Mouse (Mus musculus): ENCODE data around the gene Ccnb2. TPM values are rescaled to one million over a fixed set of nuclear protein-coding genes. Genes with fewer than 3 reads are reported as not detected.

The Ccnb2 gene
- polyA plus RNA-seq, 1 experiment from 2014 or later: 190 TPM

DNA sequence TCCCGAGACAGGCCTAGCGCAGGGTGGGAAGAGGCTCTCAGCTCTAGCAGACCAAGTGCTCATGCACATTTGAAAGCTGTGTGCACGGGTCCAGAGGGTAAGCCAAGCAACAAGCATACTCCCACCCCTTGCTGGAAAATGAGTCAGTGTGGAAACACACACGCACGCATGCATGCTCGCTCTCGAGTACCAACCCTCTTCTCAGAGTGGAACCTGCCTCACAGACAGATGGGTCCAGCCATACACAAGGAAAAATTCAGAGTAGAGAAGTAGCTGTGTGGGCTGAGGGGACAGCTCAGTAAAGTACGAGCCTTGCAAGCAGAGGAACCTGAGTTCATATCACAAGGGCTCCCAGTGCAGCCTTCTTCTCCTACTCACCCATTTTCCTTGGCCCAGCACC is 11.6 kb downstream of the Ccnb2 start:
- H3K4me2 ChIP-seq (ENCODE audit: low read depth): no peak overlapping the region
- no peak overlapping the region for H3K9ac ChIP-seq (ENCODE audit: low read length)
- H3K36me3 ChIP-seq (ENCODE audit: control insufficient read depth, insufficient read depth, low read length): peaks cover 28% of the 10 kb centered on the region
- no peak overlapping the region for H3K4me3 ChIP-seq (ENCODE audit: low read depth, low read length)
- no peaks in the 10 kb centered on the region for H3K9me3 ChIP-seq (ENCODE audit: control insufficient read depth, low read length)
- H3K4me1 ChIP-seq (ENCODE audit: control insufficient read depth, insufficient read depth, low read length): no peaks in the 10 kb centered on the region
- WGBS: 94% methylated on average over 8 of the region's 8 CpGs
- no peaks in the 10 kb centered on the region for H3K27me3 ChIP-seq (ENCODE audit: control insufficient read depth, insufficient read depth, low read length)
- ATAC-seq (ENCODE audit: insufficient read depth, low FRiP score, low TSS enrichment) (no peak), DNase-seq (ENCODE audit: low spot score) (no peak)
- no peak overlapping the region for H3K27ac ChIP-seq (ENCODE audit: low read depth, low read length)

DNA sequence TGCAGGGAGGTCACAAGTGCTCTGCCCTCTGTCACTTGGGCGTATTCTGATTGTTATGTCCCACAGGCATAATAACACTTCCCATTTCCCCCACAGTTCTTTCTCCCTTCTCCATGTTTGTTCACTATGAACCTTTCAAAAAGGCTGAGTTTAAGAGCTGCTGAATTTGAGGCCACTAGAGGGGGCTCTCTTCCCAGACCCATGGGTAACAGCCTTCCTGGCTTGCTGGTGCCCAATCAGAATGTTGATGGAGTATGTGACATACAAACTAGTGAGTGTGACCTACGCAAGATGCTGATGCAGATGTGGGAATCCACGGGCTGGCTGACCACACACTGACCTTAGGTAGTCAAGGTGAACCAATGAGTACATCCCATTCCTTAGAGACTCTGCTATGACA is 12.6 kb downstream of the Ccnb2 start:
- H3K9me3 ChIP-seq (ENCODE audit: control insufficient read depth, low read length): no peaks in the 10 kb centered on the region
- peaks cover 25% of the 10 kb centered on the region for H3K36me3 ChIP-seq (ENCODE audit: control insufficient read depth, insufficient read depth, low read length)
- no peaks in the 10 kb centered on the region for H3K27me3 ChIP-seq (ENCODE audit: control insufficient read depth, insufficient read depth, low read length)
- no peak for DNase-seq (ENCODE audit: low spot score)
- no peaks in the 10 kb centered on the region for H3K4me1 ChIP-seq (ENCODE audit: control insufficient read depth, insufficient read depth, low read length)
- H3K4me2 ChIP-seq (ENCODE audit: low read depth): no peak overlapping the region
- 95% methylated on average over 3 of the region's 3 CpGs for WGBS
- H3K27ac ChIP-seq (ENCODE audit: low read depth, low read length): no peak overlapping the region
- no peak overlapping the region for H3K9ac ChIP-seq (ENCODE audit: low read length)
- no peak overlapping the region for H3K4me3 ChIP-seq (ENCODE audit: low read depth, low read length)
- ATAC-seq (ENCODE audit: insufficient read depth, low FRiP score, low TSS enrichment): no peak

DNA sequence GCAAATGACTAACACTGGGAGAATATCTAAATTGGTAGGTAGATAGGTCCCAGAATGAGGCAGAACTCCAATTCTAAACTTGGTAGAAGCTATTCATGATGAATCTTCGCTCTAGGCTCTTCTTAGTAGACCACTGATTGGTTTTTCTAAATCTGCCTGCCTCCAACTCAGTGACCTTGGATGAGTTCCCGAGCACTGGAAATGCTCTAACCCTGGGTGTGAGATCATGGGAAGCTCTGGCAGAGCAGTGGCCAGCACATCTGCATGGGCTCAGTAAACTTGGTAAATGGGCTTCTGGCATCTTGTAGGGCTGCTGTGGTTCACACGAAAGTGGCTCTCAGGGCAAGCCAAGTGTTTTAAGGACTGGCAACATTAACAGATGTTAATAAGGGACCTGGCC is 14.8 kb downstream of the Ccnb2 start:
- no peaks in the 10 kb centered on the region for H3K4me1 ChIP-seq (ENCODE audit: control insufficient read depth, insufficient read depth, low read length)
- no peaks in the 10 kb centered on the region for H3K27me3 ChIP-seq (ENCODE audit: control insufficient read depth, insufficient read depth, low read length)
- DNase-seq (ENCODE audit: low spot score) (no peak), ATAC-seq (ENCODE audit: insufficient read depth, low FRiP score, low TSS enrichment) (no peak)
- no peak overlapping the region for H3K9ac ChIP-seq (ENCODE audit: low read length)
- 97% methylated on average over 3 of the region's 3 CpGs for WGBS
- H3K4me3 ChIP-seq (ENCODE audit: low read depth, low read length): no peak overlapping the region
- H3K36me3 ChIP-seq (ENCODE audit: control insufficient read depth, insufficient read depth, low read length): peaks cover 19% of the 10 kb centered on the region
- no peaks in the 10 kb centered on the region for H3K9me3 ChIP-seq (ENCODE audit: control insufficient read depth, low read length)
- no peak overlapping the region for H3K4me2 ChIP-seq (ENCODE audit: low read depth)
- H3K27ac ChIP-seq (ENCODE audit: low read depth, low read length): no peak overlapping the region

DNA sequence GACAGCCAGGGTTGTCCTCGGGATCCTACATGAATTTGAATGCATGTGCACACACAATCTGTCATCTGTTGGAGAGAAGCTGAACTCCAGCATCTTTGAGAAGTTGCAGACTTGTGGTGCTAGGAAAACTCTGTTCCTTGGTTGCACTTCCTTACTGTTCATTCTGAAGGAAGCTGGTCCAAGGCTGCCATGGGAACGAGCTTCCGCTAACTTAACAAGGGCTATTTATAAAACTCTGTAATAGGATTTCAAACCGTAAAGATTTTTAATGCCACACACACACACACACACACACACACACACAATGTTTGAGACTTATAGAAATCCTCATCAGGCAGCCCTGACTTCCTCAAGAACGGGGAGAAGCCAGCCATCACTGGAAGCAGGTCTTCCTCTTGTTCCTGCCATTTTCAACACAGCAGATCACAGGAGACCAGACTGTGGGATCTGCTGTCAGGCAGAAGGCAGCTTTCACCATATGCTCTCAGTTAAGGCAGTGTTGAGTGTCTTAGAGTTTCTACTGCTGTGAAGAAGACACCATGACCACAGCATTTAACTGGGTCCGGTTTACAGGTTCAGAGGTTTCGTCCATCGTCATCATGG is 19.3 kb downstream of the Ccnb2 start:
- Histone ChIP-seq H3K27me3 (ENCODE audit: control insufficient read depth, insufficient read depth, low read length) (no peaks in the 10 kb centered on the region), H3K9ac (ENCODE audit: low read length) (no peak overlapping the region), H3K36me3 (ENCODE audit: control insufficient read depth, insufficient read depth, low read length) (no peaks in the 10 kb centered on the region; the same call in 1 of the 2 replicates), H3K4me1 (ENCODE audit: control insufficient read depth, insufficient read depth, low read length) (no peaks in the 10 kb centered on the region), H3K27ac (ENCODE audit: low read depth, low read length) (no peak overlapping the region), H3K4me3 (ENCODE audit: low read depth, low read length) (no peak overlapping the region), H3K9me3 (ENCODE audit: control insufficient read depth, low read length) (no peaks in the 10 kb centered on the region), H3K4me2 (ENCODE audit: low read depth) (no peak overlapping the region)
- DNase-seq (ENCODE audit: low spot score): no peak
- 94% methylated on average over 8 of the region's 8 CpGs for WGBS
- no peak for ATAC-seq (ENCODE audit: insufficient read depth, low FRiP score, low TSS enrichment)

DNA sequence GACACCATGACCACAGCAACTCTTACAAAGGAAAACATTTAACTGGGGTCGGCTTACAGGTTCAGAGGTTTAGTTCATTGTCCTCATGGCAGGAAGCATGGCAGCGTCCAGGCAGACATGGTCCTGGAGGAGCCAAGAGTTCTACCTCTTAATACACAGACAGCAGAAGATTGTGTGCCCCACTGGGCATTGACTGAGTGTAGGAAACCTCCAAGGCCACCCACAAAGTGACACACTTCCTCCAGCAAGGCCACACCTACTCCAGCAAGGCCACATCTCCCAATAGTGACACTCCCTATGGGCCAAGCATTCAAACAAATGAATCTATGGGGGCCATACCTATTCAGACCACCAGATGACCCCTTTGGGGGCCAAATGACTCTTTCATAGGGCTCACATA is 25.3 kb downstream of the Ccnb2 start:
- DNase-seq (ENCODE audit: low spot score): no peak
- H3K9me3 ChIP-seq (ENCODE audit: control insufficient read depth, low read length): no peaks in the 10 kb centered on the region
- no peak overlapping the region for H3K27ac ChIP-seq (ENCODE audit: low read depth, low read length)
- H3K9ac ChIP-seq (ENCODE audit: low read length): no peak overlapping the region
- H3K4me3 ChIP-seq (ENCODE audit: low read depth, low read length): no peak overlapping the region
- WGBS: 87% methylated on average over 2 of the region's 2 CpGs
- ATAC-seq (ENCODE audit: insufficient read depth, low FRiP score, low TSS enrichment): no peak
- no peaks in the 10 kb centered on the region for H3K27me3 ChIP-seq (ENCODE audit: control insufficient read depth, insufficient read depth, low read length)
- H3K4me1 ChIP-seq (ENCODE audit: control insufficient read depth, insufficient read depth, low read length): no peaks in the 10 kb centered on the region
- no peak overlapping the region for H3K4me2 ChIP-seq (ENCODE audit: low read depth)
- H3K36me3 ChIP-seq (ENCODE audit: control insufficient read depth, insufficient read depth, low read length): peaks cover 2% of the 10 kb centered on the region; the same call in 1 of the 2 replicates

DNA sequence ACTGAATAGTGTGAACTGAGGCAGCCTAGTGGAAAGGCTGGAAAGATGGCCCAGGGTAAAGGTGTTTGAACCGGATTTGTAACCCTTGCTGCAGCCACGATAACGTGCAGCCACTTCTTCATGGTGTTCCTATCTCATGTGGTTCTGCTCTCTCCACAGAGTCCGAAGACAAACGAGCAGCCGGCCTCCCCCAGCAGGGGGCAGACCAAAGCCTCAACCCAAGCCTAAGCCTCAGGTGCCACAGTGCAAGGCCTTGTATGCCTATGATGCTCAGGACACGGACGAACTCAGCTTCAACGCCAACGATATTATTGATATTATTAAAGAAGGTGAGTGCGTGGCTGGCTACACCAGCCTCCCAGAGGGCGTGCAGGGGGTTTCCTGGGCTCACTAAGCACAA is 25.7 kb downstream of the Ccnb2 start:
- no peak for DNase-seq (ENCODE audit: low spot score)
- no peak overlapping the region for H3K27ac ChIP-seq (ENCODE audit: low read depth, low read length)
- H3K4me3 ChIP-seq (ENCODE audit: low read depth, low read length): no peak overlapping the region
- no peaks in the 10 kb centered on the region for H3K4me1 ChIP-seq (ENCODE audit: control insufficient read depth, insufficient read depth, low read length)
- no peaks in the 10 kb centered on the region for H3K9me3 ChIP-seq (ENCODE audit: control insufficient read depth, low read length)
- H3K36me3 ChIP-seq (ENCODE audit: control insufficient read depth, insufficient read depth, low read length): peaks cover 2% of the 10 kb centered on the region; the same call in 1 of the 2 replicates
- WGBS: 89% methylated on average over 12 of the region's 12 CpGs
- H3K4me2 ChIP-seq (ENCODE audit: low read depth): no peak overlapping the region
- ATAC-seq (ENCODE audit: insufficient read depth, low FRiP score, low TSS enrichment): no peak
- H3K9ac ChIP-seq (ENCODE audit: low read length): no peak overlapping the region
- H3K27me3 ChIP-seq (ENCODE audit: control insufficient read depth, insufficient read depth, low read length): no peaks in the 10 kb centered on the region

DNA sequence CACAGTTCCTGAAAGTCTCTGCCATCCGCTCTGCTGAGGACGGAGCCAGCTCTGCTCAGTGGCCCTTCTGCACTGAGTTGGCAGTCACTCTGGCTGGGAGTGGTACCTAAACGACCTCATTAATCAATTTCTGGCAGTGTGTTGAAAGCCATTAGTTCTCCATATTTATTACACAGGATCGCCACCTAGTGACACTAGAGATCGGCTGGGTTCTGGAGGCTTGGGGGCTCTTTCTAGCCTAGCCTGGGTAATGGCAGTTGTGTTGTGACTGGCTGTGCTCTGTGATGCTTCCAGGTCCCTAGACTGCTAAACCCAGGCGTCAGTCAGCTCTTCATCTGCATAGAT is 28.8 kb downstream of the Ccnb2 start:
- H3K9me3 ChIP-seq (ENCODE audit: control insufficient read depth, low read length): no peaks in the 10 kb centered on the region
- H3K27ac ChIP-seq (ENCODE audit: low read depth, low read length): no peak overlapping the region
- no peaks in the 10 kb centered on the region for H3K4me1 ChIP-seq (ENCODE audit: control insufficient read depth, insufficient read depth, low read length)
- DNase-seq (ENCODE audit: low spot score) (peak; percentile 59), ATAC-seq (ENCODE audit: insufficient read depth, low FRiP score, low TSS enrichment) (no peak)
- 0 out of 2 replicates have a peak, but pooled peaks cover 2% of the 10 kb centered on the region for H3K36me3 ChIP-seq (ENCODE audit: control insufficient read depth, insufficient read depth, low read length)
- H3K4me2 ChIP-seq (ENCODE audit: low read depth): no peak overlapping the region
- WGBS: 20% methylated on average over 6 of the region's 6 CpGs
- no peak overlapping the region for H3K9ac ChIP-seq (ENCODE audit: low read length)
- H3K4me3 ChIP-seq (ENCODE audit: low read depth, low read length): no peak overlapping the region
- no peaks in the 10 kb centered on the region for H3K27me3 ChIP-seq (ENCODE audit: control insufficient read depth, insufficient read depth, low read length)

DNA sequence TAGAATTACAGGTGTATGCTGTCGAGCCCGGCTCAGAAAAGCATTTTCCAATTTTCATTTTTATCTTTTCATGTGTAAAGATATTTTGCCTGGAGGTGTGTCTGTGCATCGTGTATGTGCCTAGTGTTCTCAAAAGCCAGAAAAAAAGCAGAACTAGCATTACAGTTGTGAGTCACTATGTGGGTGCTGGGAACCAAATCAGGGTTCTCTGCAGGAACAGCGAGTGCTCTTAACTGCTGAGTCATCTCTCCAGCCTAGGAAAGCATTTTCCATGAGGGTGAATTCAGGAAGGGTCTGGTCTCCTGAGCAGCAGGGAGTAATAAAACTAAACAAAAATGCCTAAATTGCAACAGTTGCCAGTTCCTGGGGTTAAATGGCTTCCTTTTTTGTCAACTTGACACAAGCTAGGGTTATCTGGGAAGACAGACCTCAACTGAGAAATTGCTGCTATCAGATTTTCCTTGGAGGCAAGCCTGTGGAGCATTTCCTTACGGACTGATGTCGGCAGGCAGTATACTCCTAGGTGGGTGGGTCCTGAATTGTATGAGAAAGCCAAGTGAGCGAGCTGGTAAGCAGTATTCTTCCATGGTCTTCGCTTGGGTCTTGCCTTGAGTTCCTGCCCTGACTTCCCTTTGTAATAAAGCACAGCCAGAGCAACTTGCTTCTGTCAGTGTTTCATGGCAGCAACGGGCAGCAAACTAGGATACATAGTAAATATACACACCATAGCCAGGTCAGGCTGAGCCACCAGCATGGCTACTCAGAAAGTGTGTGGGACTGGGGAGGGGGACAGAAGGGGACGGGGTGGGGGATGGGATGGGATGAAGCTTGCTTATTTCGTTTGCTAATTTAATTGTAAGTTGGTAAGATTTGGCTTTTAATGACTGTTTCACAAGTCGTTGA is 29.4 kb downstream of the Ccnb2 start:
- Histone ChIP-seq H3K36me3 (ENCODE audit: control insufficient read depth, insufficient read depth, low read length) (0 out of 2 replicates have a peak, but pooled peaks cover 2% of the 10 kb centered on the region), H3K27ac (ENCODE audit: low read depth, low read length) (no peak overlapping the region), H3K9me3 (ENCODE audit: control insufficient read depth, low read length) (no peaks in the 10 kb centered on the region), H3K9ac (ENCODE audit: low read length) (no peak overlapping the region), H3K4me2 (ENCODE audit: low read depth) (no peak overlapping the region), H3K4me1 (ENCODE audit: control insufficient read depth, insufficient read depth, low read length) (no peaks in the 10 kb centered on the region), H3K27me3 (ENCODE audit: control insufficient read depth, insufficient read depth, low read length) (no peaks in the 10 kb centered on the region), H3K4me3 (ENCODE audit: low read depth, low read length) (no peak overlapping the region)
- WGBS: 75% methylated on average over 12 of the region's 12 CpGs
- no peak for DNase-seq (ENCODE audit: low spot score)
- no peak for ATAC-seq (ENCODE audit: insufficient read depth, low FRiP score, low TSS enrichment)

DNA sequence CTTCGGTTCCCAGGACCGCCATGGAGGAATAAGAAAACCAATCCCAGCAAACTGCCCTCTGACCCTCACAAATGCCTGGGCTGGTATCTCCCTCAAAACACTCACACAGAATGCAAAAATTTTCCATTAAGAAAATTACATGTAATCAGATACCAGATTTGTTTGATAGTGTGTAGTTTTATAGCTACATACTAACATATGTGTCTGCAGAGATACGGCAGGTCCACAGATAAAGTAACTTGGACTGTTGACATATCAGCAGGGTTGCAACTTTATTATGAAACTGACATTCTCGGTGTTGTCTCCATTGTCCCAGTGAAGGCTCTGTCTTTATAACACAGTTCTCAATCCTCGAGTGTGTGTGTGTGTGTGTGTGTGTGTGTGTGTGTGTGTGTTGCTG is 30.3 kb downstream of the Ccnb2 start:
- H3K4me1 ChIP-seq (ENCODE audit: control insufficient read depth, insufficient read depth, low read length): no peaks in the 10 kb centered on the region
- WGBS: 89% methylated on average over 5 of the region's 5 CpGs
- H3K4me2 ChIP-seq (ENCODE audit: low read depth): no peak overlapping the region
- H3K36me3 ChIP-seq (ENCODE audit: control insufficient read depth, insufficient read depth, low read length): 0 out of 2 replicates have a peak, but pooled peaks cover 2% of the 10 kb centered on the region
- ATAC-seq (ENCODE audit: insufficient read depth, low FRiP score, low TSS enrichment): no peak
- H3K9ac ChIP-seq (ENCODE audit: low read length): no peak overlapping the region
- H3K27ac ChIP-seq (ENCODE audit: low read depth, low read length): no peak overlapping the region
- no peak overlapping the region for H3K4me3 ChIP-seq (ENCODE audit: low read depth, low read length)
- no peaks in the 10 kb centered on the region for H3K9me3 ChIP-seq (ENCODE audit: control insufficient read depth, low read length)
- no peak for DNase-seq (ENCODE audit: low spot score)
- no peaks in the 10 kb centered on the region for H3K27me3 ChIP-seq (ENCODE audit: control insufficient read depth, insufficient read depth, low read length)

Measured in neural tube, embryonic 11.5 days (tissue).